Mouse (Mus musculus): Measurements from ENCODE around the gene Washc4. TPM values are rescaled to one million over a fixed set of nuclear protein-coding genes. Genes with fewer than 3 reads are reported as not detected.

Gene Washc4
- polyA plus RNA-seq, 1 experiment = 3.9 TPM

GRCm38 (mm10) chr10:83612648-83613215 is 69.2 kb downstream of the Washc4 start:
- DNase-seq = no peak
- 87% methylated on average over 14 of the region's 14 CpGs for WGBS
- H3K4me3 ChIP-seq (replicated peaks; ENCODE audit: extremely low read depth, low read depth, low read length) = no peak overlapping the region
- TF ChIP-seq CTCF (IDR thresholded peaks at IDR 0.05; ENCODE audit: insufficient read depth, low read length) = no peak
- no peaks in the 10 kb centered on the region for H3K4me1 ChIP-seq (ENCODE audit: control insufficient read depth, insufficient read depth, low read length)

DNA sequence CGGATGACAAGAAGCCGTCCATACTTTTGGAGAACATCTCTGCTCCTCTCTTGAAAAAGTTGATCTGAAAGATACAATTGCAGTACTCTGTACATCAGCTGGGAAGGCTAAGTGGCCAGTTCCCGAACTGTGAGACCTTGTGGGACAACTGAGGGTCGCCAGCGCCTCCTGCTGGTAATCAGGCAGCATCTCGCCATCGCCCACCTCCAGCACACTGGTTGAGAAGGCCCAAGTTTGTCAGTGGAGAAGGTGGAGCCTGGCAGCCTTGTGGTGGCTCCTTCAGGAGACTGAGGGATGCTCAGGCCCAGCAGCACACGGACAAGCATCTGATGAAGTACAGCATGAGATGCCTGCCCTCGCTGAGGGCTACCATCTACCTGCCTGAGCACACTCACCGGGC is 73.8 kb downstream of the Washc4 start:
- Histone ChIP-seq H3K4me3 (replicated peaks; ENCODE audit: extremely low read depth, low read depth, low read length) (no peak overlapping the region), H3K4me1 (ENCODE audit: control insufficient read depth, insufficient read depth, low read length) (no peaks in the 10 kb centered on the region)
- DNase-seq = no peak
- peak; percentile 63 for TF ChIP-seq CTCF (IDR thresholded peaks at IDR 0.05; ENCODE audit: insufficient read depth, low read length)
- no peak for TF ChIP-seq POLR2A (IDR thresholded peaks at IDR 0.05; ENCODE audit: borderline replicate concordance, extremely low read depth, low read depth, low read length)
- WGBS = 68% methylated on average over 10 of the region's 10 CpGs

DNA sequence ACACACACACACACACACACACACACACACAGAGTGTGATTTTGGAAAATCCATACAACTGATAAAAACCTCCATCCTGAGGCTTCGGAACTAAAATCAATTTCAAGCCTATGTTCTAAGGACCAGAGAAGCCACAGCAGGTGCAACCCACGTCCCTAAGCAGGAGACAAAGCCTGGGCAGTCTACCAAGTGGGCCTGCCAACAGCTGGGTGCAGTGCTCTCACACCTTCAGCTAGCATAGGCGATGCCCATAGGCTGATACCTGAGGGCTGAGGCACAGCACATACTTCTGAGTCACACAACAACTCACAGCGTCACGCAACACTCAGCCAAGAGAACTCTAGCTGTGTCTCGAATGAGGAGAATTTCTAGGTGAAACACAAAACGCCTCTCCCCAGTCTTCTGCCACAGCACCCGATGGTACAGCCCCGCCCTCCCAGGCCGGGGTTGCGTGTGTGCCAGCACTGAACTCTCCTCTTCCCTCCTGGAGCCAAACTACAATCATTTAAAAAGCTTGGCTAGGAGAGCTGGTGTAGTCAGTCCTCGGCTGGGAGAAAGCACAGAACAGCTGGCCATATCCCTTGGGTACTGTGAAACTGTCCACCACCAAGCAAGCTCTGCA is 75.4 kb downstream of the Washc4 start:
- 72% methylated on average over 12 of the region's 12 CpGs for WGBS
- TF ChIP-seq POLR2A (IDR thresholded peaks at IDR 0.05; ENCODE audit: borderline replicate concordance, extremely low read depth, low read depth, low read length) = no peak
- TF ChIP-seq CTCF (IDR thresholded peaks at IDR 0.05; ENCODE audit: insufficient read depth, low read length) = no peak
- H3K4me1 ChIP-seq (ENCODE audit: control insufficient read depth, insufficient read depth, low read length) = no peaks in the 10 kb centered on the region
- no peak for DNase-seq
- no peak overlapping the region for H3K4me3 ChIP-seq (replicated peaks; ENCODE audit: extremely low read depth, low read depth, low read length)

DNA sequence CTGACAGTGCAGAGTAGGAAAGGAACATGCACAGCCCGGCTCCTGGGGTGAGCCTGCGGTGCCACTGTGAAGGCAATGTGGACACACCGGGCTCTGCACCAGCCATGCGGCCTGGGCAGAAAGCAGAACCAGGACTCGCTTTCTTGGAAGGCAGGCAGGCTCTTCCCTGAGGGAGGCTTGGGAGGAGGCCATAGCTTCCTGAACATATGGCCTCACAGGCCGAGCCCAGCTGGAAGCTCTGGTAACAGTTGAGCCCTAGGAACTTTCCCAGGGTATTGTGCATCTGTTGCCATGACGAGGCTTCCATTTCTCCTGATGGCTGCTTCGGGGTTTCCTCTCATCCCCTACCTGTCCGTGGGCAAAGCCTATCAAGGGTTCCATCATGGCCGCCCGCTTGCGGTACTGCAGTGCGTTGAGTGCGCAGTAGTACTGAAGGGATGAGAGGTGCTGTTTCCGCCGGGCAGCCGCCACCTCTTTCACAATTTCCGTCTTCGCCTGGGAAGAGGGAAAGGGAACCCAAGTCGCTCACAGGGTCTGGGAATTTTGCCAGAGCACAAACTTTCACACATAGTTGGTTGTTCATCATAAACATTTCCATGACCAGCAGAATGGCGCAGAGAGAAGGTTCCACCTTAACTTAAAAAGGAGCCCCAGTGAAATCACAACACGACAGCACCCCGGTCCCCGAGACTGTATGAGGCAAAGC is 77.0 kb downstream of the Washc4 start:
- Histone ChIP-seq H3K4me1 (ENCODE audit: control insufficient read depth, insufficient read depth, low read length) (no peaks in the 10 kb centered on the region), H3K4me3 (replicated peaks; ENCODE audit: extremely low read depth, low read depth, low read length) (no peak overlapping the region)
- TF ChIP-seq CTCF (IDR thresholded peaks at IDR 0.05; ENCODE audit: insufficient read depth, low read length) (no peak), POLR2A (IDR thresholded peaks at IDR 0.05; ENCODE audit: borderline replicate concordance, extremely low read depth, low read depth, low read length) (no peak)
- 85% methylated on average over 24 of the region's 24 CpGs for WGBS
- no peak for DNase-seq

DNA sequence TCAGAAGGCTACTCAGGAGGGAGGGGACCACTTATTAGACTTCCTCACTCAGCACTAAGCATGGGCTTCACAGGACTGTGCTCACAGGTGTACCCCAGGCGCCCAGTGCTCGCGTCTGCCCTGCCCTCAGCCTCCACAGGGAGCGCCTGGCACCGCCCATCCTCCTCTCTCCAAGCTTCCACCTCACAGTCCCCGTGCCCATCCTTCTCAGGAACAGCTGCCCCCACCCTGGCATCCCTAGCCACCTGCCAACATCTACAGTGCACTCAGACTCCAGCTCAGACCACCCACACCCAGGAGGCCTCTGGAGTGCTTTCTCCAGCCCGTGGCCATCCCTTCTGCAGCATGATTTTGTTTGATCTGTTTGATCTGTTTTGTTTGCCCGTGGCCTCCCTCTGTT is 80.5 kb downstream of the Washc4 start:
- 75% methylated on average over 8 of the region's 8 CpGs for WGBS

GRCm38 (mm10) chr10:83624841-83625240 is 81.3 kb downstream of the Washc4 start:
- Histone ChIP-seq H3K4me3 (replicated peaks; ENCODE audit: extremely low read depth, low read depth, low read length) (no peak overlapping the region), H3K4me1 (ENCODE audit: control insufficient read depth, insufficient read depth, low read length) (peaks cover 2% of the 10 kb centered on the region)
- DNase-seq = no peak
- 83% methylated on average over 12 of the region's 12 CpGs for WGBS
- no peak for TF ChIP-seq POLR2A (IDR thresholded peaks at IDR 0.05; ENCODE audit: borderline replicate concordance, extremely low read depth, low read depth, low read length)

More for the DNA sequence above, 80.5 kb downstream of the Washc4 start:
- no peak for DNase-seq
- Histone ChIP-seq H3K4me1 (ENCODE audit: control insufficient read depth, insufficient read depth, low read length) (no peaks in the 10 kb centered on the region), H3K4me3 (replicated peaks; ENCODE audit: extremely low read depth, low read depth, low read length) (no peak overlapping the region)
- no peak for TF ChIP-seq POLR2A (IDR thresholded peaks at IDR 0.05; ENCODE audit: borderline replicate concordance, extremely low read depth, low read depth, low read length)
- TF ChIP-seq CTCF (IDR thresholded peaks at IDR 0.05; ENCODE audit: insufficient read depth, low read length) = no peak

- TF ChIP-seq CTCF (IDR thresholded peaks at IDR 0.05; ENCODE audit: insufficient read depth, low read length) = no peak
- TF ChIP-seq POLR2A (IDR thresholded peaks at IDR 0.05; ENCODE audit: borderline replicate concordance, extremely low read depth, low read depth, low read length) = no peak
- WGBS = 89% methylated on average over 9 of the region's 9 CpGs
- no peak for DNase-seq
These were observed 83.6 kb downstream of the Washc4 start for GRCm38 (mm10) chr10:83627113-83627687.

GRCm38 (mm10) chr10:83628241-83628640 is 84.7 kb downstream of the Washc4 start:
- DNase-seq = no peak
- WGBS = 79% methylated on average over 4 of the region's 4 CpGs
- no peak overlapping the region for H3K4me3 ChIP-seq (replicated peaks; ENCODE audit: extremely low read depth, low read depth, low read length)

More at GRCm38 (mm10) chr10:83627113-83627687, 83.6 kb downstream of the Washc4 start:
- H3K4me1 ChIP-seq (ENCODE audit: control insufficient read depth, insufficient read depth, low read length) = peaks cover 2% of the 10 kb centered on the region
- H3K4me3 ChIP-seq (replicated peaks; ENCODE audit: extremely low read depth, low read depth, low read length) = no peak overlapping the region

DNA sequence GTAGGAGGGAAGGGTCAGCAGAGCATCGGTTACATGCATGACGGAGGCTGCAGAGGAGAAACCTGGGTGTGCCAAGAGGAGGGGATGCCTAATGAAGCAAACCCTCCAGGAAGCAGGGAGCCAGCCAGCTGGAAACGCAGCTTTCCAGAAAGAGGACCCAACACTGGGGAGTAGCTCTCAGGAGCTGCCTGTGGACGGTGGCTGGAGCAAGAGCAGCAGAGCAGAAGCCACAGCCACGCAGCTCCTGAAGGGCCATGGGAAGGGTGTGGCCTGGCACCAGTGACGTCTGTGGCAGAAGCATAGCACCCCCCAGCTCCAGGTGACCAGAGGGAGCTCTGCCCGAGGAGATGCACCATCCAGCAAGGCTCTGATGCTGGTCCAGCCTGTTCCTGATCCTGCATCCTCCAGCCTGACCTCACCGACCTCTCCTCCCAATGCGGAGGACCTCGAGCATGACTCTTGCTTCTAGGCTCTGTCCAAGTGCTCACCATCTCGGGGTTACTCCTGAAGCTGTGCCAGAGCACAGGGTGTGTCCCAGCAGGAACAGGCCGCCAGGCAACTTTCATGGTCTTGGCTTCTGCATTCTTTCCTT is 85.7 kb downstream of the Washc4 start:
- Histone ChIP-seq H3K4me3 (replicated peaks; ENCODE audit: extremely low read depth, low read depth, low read length) (no peak overlapping the region), H3K4me1 (ENCODE audit: control insufficient read depth, insufficient read depth, low read length) (peaks cover 2% of the 10 kb centered on the region)
- no peak for DNase-seq
- WGBS = 65% methylated on average over 12 of the region's 12 CpGs
- TF ChIP-seq CTCF (IDR thresholded peaks at IDR 0.05; ENCODE audit: insufficient read depth, low read length) (no peak), POLR2A (IDR thresholded peaks at IDR 0.05; ENCODE audit: borderline replicate concordance, extremely low read depth, low read depth, low read length) (no peak)

More at GRCm38 (mm10) chr10:83628241-83628640, 84.7 kb downstream of the Washc4 start:
- peaks cover 2% of the 10 kb centered on the region for H3K4me1 ChIP-seq (ENCODE audit: control insufficient read depth, insufficient read depth, low read length)
- TF ChIP-seq POLR2A (IDR thresholded peaks at IDR 0.05; ENCODE audit: borderline replicate concordance, extremely low read depth, low read depth, low read length) (no peak), CTCF (IDR thresholded peaks at IDR 0.05; ENCODE audit: insufficient read depth, low read length) (no peak)

Measured in lung, adult 2 months (tissue).